Mouse (Mus musculus) thymus, postnatal 25 days (tissue): ENCODE measurements around the gene Casp9.
A peak's percentile ranks its signal among the peaks of the same experiment; 100 is the strongest.

Experiments used
- DNase-seq: peaks from one replicate; pipeline ENCODE4 v3.0.0; 2022

Casp9 gene

DNA sequence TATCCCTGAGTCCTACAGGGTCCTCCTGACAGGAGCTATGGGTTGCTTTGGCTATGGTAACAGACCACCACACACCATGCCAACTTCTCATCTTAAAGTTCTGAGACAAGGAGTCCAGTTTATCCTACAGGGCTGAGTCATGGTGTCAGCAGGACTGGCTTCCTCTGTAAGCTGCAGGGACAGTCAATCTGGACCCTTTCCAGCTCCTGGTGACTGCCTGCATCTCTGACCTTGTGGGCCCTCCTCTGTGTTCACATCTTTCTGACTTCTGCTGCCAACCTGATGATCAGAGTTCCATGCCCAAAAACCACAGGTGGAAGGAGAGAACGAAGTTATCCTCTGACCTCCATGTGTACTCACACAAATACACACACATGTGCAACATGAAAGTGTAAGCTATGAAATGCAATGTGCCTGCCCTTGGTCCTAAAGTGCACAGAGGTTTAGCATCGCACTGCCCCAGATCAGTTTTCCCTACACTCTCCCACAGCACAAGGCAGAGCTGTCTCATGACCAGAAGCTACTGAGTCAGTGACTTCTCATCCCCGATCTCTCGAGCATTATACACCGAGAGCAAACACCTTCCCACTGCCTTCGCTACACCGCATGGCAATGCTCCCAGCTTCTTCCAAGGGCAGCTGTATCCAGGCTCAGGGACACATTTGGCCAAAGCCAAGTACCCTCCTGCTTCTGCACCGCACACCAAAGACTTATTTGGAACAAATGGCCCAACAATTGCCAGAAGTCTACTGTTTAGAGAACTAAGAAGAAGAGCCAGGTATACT is 12.0 kb upstream of the Casp9 start:
- no peak for DNase-seq

DNA sequence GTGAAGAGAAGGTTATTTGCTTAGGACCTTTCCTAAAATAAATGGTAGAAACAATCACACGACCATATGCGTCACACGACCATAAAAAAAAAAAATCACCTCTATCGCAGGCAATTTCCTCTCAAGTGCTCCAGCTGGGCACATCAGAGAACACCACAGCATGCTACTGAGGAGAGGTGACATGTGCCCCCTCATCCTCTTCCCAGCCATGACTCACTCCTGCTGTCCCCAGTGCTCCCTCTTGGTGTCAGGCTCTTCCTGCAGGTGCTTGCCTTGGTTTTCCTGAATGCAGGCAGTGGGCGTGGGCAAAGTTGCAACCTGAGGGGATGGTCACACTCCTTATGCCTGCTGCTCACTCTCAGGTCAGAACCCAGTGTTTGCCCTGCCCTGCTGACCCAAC is 8.6 kb upstream of the Casp9 start:
- no peak for DNase-seq

DNA sequence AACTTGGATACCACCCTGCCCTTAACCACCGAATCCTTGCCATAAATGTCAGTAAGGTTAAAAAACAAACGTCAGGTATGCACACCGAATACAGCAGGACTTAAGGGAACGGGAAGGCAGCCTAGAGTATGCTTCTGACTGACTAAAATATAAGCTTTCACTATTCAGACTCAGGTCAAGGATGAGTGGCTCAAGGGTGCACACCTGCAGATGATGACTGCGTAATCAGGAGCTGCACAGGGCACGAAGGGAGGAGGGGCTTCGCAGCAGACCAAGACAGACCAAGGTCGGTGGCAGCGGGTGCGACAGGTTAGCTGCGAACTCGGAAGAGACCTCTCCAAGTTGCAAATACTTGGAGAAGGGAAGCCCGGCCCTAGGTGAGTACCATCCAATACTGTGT is 7.3 kb upstream of the Casp9 start:
- no peak for DNase-seq

DNA sequence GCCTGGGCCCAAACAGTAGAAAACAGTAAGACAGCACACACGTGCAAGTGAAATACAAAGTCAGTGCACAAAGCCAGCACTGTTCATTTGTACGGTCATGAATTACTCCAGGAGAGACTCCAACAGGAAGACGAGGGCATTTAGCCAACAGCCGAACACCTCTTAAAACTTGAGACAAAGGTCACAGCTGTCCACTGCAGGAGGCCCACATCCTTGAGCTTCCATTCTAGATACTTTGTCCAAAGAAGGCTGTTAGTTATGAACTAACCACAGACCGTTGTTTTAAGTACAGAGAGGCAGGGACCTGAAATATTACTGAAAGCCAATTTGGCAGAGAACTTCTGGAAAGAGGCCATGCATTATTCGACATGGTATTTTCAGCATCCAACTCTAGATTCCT is 6.4 kb upstream of the Casp9 start:
- DNase-seq, result no peak

DNA sequence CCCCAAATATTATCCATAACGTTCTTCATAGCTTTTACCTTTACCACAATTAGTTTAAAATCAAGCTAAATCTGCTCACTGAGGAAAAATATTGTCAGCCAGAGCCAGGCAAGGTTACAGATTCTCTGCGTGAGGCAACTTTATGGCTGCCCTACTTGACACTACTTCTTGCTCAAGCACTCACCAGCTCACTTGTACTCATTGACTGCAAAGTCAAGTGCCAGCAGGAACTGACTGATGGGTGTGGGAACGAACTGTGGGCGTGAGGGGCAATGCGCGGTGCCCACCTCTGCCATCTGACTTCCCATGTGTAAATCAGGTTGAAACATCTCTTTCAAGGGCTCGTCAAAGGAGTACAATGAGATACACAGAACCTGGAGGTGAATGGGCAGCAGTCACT is 6.0 kb upstream of the Casp9 start:
- no peak for DNase-seq

DNA sequence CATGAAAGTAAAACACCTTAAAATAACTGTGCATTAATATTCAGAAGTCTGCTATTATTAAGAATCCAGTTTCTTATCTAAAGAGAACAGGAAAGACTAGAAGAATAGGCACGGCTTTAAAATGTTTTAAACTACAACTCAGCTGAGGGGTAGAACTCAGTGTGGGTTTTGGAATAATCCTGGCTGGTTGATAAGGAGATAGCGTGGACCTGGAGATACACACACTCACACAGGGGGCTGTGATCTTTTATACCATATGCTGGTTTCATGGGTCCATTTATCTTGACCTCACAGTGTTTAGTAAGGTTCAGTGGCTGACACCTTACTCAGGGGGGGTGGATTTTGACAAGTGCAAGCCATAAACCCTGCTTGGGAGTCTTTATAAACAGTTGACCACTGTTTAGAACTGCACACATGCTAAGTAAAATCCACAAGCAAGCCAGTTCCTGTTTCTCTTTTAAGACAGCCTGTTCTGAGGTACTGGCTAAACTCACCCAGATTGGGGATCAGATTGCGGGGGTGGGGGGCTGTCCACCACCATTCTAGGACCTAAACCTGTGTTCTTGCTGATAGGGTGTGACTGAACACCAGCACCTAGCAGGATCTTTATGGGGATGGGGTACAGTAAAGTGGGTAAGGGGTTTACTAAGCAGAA is 3.7 kb upstream of the Casp9 start:
- DNase-seq, result no peak

DNA sequence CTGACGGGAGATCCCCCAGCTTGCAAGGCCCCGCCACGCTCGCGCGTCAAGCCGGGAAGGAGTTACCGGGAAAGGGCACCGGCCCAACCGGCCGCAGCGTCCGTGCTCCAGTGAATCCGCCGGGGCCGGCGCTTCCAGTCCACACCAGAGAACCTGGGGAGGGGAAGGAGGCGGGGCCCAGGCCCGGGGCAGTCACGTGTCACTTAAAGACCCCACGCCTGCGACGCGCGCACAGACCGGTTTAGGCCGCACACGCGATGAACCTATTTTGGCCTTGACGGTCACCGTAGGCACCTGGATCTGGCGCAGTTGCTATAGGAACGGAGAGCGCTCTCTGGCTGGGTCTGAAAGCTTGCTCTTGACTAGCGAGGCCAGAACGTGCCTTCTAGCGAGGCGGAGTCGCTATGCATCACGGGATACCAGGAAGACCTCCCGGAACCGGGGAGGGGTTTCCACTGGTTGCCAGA is 2.9 kb upstream of the Casp9 start, which contains the start of gene Dnajc16:
TSS of gene Dnajc16 (minus strand) at position 408 of the 467 bp plus-strand sequence.
- DNase-seq, result peak; percentile 95

DNA sequence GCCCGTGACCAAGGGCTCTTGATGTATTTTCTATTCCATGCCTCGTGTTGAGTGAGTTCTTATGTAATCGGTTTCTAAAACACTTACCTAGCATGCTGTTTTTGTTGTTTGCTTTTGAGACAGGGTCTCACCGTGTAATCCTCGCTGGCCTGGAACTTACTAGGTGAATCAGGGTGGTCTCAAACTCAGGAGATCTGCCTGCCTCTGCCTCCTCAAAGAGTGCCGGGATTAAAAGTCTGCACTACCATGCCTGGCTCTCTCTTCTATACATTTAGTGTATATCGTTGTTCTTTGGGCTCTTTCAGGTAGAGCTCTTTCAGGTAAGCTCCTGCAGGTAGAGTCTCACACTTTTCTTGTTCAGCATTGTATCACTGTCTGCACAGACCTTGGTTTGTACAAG is 1.9 kb upstream of the Casp9 start:
- DNase-seq, result no peak

DNA sequence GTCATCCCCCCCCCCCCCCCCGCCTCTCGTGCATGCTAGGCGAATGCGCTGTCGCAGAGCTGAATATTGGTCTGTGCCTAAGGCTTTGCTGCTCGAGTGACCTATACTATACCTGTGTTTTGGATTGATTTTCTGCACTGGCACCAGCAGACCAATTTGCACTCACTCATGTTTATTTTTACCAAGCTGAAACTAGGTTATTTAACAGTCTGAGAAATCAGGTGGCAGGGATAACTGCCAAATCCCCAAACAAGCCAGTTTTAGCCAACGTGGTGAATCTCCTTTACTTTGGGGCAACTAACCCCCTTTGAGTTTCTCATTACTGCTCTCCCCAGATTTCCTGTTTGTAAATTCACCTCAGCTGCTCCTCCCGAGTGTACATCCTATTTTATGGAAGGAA is 1.5 kb upstream of the Casp9 start:
- no peak for DNase-seq

DNA sequence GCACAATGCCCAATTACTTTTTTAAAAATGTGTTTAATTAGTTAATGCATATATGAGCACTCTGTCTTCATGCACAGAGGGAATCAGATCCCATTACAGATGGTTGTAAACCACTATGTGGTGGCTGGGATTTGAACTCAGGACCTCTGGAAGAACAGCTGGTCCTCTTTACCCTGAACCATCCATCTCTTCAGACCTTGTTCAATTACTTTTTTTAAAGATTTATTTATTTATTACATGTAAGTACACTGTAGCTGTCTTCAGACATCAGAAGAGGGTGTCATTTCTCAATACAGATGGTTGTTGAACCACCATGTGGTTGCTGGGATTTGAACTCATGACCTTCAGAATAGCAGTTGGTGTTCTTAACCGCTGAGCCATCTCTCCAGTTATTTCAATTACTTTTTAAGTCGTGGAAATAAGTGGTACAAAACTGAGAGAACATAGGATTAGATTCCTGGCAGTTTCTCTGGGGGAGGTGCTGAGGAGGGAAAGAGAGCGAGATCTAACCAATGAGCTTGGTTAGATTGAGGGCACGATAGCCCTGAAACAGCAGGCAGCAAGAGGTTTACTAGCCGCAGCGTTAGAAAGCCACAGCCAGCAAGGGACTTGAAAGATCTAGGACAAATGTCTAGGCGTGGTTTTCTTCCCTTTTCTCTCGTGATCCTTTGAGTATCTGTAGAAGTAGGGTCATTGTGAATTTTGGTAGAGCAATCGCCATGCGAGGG is 694 bp upstream of the Casp9 start:
- no peak for DNase-seq

DNA sequence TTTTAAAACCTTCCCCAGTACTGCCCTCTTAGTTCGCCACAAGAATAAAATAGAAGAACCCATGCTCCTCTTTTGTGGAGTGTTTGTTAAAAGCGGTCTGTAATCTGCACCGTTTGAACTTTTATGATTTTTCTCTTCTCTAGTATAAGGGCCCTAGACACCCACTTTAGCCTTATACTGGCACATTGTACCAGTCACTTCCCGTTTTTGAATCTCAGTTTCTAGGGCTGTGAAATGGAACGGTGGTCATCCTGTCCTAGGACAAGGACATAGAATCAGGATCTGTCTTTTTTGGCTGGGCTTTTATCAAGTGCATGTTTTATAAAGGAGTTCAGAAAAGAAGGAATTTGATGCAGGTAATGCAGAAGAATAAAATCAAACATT is 732 bp downstream of the Casp9 start:
- DNase-seq, result no peak

DNA sequence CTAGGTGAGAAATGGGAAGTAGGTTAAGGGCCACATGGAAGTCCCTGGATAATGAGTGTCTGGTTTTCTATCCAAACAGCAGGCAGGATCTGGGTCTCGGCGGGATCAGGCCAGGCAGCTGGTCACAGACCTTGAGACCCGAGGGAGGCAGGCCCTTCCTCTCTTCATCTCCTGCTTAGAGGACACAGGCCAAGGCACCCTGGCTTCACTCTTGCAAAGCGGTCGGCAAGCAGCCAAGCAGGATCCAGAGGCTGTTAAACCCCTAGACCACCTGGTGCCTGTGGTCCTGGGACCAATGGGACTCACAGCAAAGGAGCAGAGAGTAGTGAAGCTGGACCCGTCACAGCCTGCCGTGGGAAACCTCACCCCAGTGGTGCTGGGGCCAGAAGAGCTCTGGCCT is 2.9 kb downstream of the Casp9 start:
- DNase-seq, result no peak

DNA sequence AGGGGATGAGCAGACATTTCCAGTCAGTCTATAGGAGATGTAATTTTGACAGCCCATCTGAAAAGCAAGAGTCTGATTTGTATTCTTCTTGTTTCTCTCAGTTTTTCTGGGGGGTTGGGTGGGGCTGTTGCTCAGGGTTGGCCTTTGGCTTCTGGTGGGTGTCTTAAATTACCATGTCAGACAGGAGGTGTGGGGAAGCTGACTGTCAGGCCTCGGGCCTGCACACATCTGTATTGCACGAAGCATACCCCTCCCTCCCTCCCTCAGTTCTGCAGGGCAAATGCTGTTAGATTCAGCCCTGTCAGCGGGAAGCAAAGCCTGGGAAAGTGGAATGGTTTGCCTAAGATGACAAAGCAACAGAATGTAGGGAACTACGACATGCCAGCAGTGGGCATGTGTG is 3.5 kb downstream of the Casp9 start:
- DNase-seq, result no peak

DNA sequence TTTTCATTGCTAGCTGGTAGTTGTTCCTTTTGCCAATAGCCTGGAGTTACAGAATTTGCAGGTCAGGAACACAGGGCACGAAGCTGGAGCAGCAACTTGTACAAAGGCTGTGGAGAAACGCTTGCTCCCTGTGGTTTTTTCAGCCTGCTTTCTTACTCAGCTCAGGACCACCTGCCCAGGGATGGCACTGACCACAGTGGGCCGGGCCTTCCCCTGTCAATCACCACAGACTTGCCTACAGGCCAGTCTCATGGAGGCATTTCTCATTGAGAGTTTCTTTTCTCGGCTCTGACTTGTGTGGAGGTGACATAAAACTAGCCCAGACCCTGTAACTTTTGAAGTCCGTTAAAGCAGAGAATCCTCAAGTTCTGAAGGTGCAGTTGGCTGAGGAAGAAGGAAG is 4.1 kb downstream of the Casp9 start:
- no peak for DNase-seq

DNA sequence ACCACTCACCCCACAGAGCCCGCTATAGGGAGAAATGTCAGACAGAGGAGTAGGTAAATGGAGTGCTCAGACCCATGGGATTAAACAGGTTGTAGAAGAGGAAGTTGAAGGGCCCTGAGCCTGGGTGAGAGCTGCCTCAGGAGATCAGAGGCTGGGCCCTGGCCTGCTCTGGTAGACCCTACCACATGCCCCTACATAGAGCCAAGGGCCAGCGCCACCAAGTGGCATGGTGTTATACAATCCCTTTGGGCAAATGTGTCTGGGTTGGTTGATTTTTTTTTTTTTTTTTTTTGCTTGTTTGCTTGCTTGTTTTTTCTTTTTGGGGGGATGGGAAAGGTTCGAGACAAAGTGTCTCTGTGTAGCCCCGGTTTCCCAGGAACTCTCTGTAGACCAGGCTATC is 10.7 kb downstream of the Casp9 start:
- no peak for DNase-seq

DNA sequence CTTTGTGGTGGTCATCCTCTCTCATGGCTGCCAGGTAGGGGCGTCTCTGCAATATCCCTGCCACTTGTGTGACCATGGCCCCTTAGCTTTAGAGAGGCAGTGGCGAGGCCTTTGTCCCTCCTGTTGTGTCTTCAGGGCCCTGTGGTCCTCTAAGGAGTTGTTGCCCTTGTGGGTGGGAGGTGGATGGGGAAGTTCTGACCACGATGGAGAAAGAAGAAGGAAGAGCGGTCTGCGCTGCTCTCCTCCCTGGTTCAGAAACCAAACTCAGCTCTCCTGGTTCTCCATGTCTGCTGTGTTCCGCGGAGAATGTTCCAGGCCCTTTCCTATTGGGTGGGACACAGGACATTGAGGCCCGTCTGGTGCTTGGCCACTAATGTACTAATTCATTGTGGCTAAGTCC is 12.5 kb downstream of the Casp9 start:
- DNase-seq, result no peak

DNA sequence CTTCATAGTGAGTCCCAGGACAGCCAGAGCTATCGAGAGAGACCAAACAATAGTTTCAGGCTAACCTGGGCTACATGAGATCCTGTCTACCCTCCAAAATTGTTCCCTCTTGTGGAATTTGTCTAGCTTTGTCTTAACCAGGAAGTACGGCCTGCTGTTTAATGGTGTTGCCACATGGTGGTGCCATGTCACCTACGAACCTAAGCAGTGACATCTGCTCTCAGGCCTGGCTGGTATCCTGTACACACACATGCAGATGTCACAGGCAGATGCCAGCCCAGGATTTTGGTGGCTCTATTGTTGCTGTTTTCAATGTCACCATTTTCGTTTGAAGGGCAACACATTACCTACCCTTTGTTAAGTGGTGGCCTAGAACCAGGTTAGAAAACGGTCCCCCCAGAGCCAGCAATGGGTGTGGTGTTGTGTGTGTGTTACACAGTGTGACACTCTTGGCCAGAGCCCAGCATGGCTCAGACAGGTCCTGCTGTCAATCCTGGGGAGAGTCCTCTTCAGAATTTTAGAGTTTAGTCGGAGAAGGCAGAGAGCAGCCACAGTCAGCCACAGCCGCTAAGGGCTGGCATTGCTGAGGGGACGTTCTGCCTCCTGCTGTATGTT is 16.5 kb downstream of the Casp9 start:
- peak; percentile 26 for DNase-seq

DNA sequence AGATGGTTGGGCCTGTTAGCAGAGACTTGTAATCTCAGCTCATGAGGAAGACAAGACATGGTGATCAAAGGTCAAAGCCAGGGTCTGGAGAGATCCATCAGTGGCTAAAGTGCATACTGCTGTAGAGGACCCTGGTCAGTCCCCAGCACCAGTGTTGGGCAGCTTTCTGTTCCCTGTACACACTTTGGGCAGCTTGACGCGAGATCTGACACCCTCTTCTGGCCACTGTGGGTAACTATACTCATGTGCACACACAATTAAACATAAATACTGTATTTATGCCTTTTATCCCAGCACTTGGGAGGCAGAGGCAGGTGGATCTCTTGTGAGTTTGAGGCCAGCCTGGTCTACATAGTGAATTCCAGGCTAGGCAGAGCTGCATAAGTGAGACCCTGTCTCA is 17.6 kb downstream of the Casp9 start:
- DNase-seq, result no peak

DNA sequence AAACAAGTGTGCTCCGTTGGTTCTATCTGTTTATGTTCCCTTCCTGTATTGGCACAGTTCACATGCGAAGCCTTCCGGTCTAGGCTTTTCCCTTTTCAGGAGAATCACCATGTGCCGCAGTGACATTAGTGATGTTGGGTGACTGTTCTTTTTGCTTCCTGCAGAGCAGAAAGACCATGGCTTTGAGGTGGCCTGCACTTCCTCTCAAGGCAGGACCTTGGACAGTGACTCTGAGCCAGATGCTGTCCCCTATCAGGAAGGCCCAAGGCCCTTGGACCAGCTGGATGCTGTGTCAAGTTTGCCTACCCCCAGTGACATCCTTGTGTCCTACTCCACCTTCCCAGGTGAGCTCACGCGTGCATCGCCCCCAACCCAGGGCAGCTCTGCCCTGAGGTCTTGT is 18.0 kb downstream of the Casp9 start:
- no peak for DNase-seq

DNA sequence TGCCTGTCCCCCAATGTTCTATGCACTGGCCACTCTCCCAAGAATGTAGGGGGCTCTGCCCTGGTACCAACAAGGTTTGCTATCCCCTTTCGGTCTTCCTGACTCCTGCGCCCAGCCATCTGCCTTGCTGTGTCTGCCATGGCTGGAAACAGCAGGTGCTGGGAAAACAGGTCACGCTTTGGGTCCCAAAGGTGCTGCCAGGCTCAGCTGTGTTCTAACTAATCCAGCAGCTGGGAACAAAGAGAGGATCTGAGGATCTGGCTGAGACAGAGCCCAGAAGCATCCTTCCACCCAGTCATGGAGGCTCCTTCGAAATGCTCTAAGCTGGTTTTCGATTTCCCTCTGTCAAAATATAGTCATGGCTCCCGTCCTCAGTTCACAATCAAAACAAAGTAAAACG is 22.9 kb downstream of the Casp9 start:
- DNase-seq, result no peak

DNA sequence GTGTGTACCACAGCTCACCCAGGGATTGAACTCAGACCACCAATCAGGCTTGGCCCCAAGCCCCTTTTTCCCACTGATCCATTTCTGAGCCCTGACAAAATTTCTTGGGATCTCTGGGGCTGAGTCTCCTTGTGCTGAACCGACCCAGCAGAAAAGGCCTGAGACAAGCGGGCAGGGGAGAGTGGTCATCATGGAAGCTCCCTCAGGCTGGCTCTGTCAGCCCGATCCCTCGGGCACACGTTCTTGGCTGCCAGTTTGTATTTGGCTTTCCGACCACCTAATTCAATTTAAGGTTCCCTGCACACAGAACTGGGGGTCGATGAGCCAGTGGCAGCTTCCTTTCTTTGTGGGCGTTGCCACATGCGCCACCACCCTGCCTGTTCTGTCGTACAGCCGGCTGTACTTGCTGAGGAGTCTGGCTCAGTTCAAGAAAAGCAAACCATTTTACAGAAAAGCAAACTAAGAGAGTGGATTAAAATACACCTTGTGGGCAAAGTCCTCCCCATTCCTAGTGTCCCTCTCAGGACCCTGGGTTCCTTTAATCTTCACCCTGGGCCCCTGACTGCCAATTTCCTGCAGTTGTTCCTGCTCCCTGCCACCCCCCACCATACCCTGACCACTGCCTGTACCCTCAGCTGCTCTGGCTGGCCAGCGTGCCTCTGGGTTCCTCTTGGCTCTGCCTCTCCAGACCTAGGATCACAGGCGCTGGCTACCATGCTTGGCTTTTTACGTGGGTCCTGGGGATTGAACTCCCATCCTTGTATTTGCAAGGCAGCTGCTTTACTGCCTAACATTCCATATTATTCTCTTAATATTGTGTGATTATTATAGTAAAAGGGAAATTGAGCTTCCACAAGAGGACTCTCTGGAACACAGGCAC is 23.6 kb downstream of the Casp9 start:
- no peak for DNase-seq

DNA sequence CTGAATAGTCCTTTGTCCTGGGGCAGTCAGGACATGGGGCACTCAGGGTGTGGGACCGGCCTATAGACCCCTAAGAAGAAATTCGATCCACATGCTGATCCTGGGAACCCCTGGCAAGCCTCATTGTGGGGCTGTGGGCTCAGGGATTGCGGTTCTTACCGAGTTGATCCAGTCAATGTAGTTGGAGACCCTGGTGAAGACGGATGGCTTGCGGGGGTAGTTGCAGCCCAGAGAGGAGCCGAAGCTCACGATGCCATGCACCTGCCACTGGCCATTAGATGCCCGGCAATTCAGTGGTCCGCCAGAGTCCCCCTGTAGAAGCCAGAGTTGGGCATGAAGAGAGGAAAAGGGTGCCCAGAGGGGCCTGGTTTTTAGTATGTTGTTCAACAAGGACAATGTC is 24.3 kb downstream of the Casp9 start:
- no peak for DNase-seq

DNA sequence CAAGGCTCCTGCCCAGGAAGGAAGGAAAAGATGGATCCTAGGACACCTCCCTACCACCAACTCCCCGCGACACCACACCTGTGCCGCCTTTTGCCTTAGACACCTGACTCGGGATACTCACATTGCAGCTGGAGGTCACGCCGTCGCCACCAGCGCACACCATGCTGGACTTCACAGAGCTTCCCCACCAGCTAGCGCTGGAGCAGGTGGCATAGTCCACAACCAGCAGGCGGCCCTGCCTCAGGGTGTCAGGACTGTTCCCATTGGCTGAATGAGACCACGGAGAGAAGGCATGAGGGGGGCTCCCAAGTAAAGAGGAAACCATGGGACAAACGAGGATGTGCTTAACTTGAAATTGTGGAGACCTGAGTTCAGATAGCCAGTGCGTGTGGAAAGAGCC is 25.4 kb downstream of the Casp9 start:
- no peak for DNase-seq
